Mouse (Mus musculus): Measurements from ENCODE around the gene Slc25a51.

Gene Slc25a51

GRCm38 (mm10) chr4:45423406-45423805 lies 14.8 kb upstream of the Slc25a51 start:
- DNase-seq (ENCODE audit: low spot score): no peak

GRCm38 (mm10) chr4:45422640-45423039 lies 14.1 kb upstream of the Slc25a51 start:
- no peak for DNase-seq (ENCODE audit: low spot score)

GRCm38 (mm10) chr4:45421519-45422260 lies 13.1 kb upstream of the Slc25a51 start:
- no peak for DNase-seq (ENCODE audit: low spot score)

- DNase-seq (ENCODE audit: low spot score): no peak
Observed at GRCm38 (mm10) chr4:45420733-45421132, 12.2 kb upstream of the Slc25a51 start.

- no peak for DNase-seq (ENCODE audit: low spot score)
Observed at GRCm38 (mm10) chr4:45419051-45419450, 10.5 kb upstream of the Slc25a51 start.

- DNase-seq (ENCODE audit: low spot score): peak; percentile 13
Observed at GRCm38 (mm10) chr4:45418229-45418950, 9.8 kb upstream of the Slc25a51 start.

GRCm38 (mm10) chr4:45416314-45416713 lies 7.7 kb upstream of the Slc25a51 start:
- DNase-seq (ENCODE audit: low spot score): no peak

- DNase-seq (ENCODE audit: low spot score): no peak
Observed at GRCm38 (mm10) chr4:45413674-45414338, 5.2 kb upstream of the Slc25a51 start.

GRCm38 (mm10) chr4:45412433-45413192 lies 4.0 kb upstream of the Slc25a51 start:
- no peak for DNase-seq (ENCODE audit: low spot score)

GRCm38 (mm10) chr4:45411181-45411790 lies 2.7 kb upstream of the Slc25a51 start:
- DNase-seq (ENCODE audit: low spot score): no peak

- DNase-seq (ENCODE audit: low spot score): no peak
Observed at GRCm38 (mm10) chr4:45409270-45409669, 704 bp upstream of the Slc25a51 start.

- no peak for DNase-seq (ENCODE audit: low spot score)
Observed at GRCm38 (mm10) chr4:45407703-45408334, 747 bp downstream of the Slc25a51 start.

- DNase-seq (ENCODE audit: low spot score): no peak
Observed at GRCm38 (mm10) chr4:45407001-45407702, 1.4 kb downstream of the Slc25a51 start.

GRCm38 (mm10) chr4:45406397-45406796 lies 2.2 kb downstream of the Slc25a51 start:
- DNase-seq (ENCODE audit: low spot score): no peak

- no peak for DNase-seq (ENCODE audit: low spot score)
Observed at GRCm38 (mm10) chr4:45405315-45405714, 3.3 kb downstream of the Slc25a51 start.

GRCm38 (mm10) chr4:45404086-45404485 lies 4.5 kb downstream of the Slc25a51 start:
- no peak for DNase-seq (ENCODE audit: low spot score)

- no peak for DNase-seq (ENCODE audit: low spot score)
Observed at GRCm38 (mm10) chr4:45403499-45403878, 5.1 kb downstream of the Slc25a51 start.

GRCm38 (mm10) chr4:45402878-45403498 lies 5.6 kb downstream of the Slc25a51 start:
- DNase-seq (ENCODE audit: low spot score): no peak

- DNase-seq (ENCODE audit: low spot score): no peak
Observed at GRCm38 (mm10) chr4:45402281-45402680, 6.3 kb downstream of the Slc25a51 start.

Data from left cerebral cortex, adult 11 months (tissue).